Mouse (Mus musculus): ENCODE data around the gene Cldn34c4. TPM values are rescaled to one million over a fixed set of nuclear protein-coding genes. Genes with fewer than 3 reads are reported as not detected.

Cldn34c4 gene
- not detected for polyA plus RNA-seq (2014; fragmentation: Illumina TruSeq; extraction: RNeasy Lipid Tissue Mini Kit (QIAGEN cat#74804); ENCODE audit: insufficient read depth, low read depth, low replicate concordance)

DNA sequence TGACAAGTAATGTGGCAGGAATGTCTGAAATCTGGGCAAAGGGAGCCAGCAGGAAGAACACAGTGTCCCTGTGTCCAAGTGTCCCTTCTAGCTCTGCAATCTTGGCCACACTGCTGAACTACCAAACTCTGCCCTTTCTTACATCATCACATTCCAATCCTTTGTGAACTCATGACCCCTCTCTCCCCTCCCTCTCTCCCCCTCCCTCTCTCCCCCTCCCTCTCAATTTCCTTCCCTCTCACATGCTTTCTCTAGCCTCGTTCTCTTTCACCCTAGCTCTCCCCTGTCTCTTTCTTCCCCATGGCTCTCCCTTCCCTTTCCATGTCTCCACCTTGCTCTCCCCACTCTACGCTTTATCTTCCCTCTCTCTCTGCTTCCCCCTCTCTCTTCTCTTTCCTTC, at the start of gene Cldn34c4:
TSS of gene Cldn34c4 (minus strand) at position 101 of the 400 bp plus-strand sequence.

Measured in lung, adult 10 weeks (tissue).